In the genomic region with DNA sequence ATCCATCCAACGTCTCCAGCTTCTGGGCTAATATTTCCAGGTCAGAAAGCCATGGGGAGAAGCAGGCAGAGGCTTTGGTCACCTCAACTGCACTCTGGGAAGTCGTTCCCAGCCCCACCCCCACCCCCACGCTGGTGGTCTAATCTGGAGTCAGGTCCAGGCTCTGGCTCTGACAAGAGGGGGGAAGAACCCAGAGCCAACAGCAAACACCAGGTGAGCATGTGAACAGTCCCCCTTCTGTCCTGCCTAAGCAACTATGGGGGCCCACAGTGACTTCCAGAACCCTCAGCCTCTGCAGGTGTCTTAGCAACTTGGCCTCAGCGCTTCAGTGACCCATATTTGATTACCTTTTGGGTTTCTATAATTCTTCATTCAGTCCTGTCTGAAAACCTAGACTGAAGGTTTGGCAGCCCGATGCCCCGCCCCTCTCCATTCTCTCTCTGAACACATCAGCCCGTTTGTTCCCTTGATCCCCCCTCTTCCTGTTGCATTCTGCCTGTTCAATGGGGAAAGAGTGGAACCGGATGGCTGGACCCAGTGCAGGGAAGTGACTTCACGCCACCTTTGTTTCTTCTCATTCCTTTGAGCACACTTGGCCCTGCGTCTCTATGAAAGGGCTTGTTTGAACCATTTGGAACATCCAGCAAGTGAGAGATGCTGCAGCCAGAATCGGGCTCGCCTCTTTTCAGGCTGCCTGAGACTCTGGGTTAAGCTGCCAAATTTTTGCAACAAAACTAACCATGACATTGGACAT, we compare ENCODE assay signal across 13 mouse cellular contexts. TPM values are rescaled to one million over a fixed set of nuclear protein-coding genes. Genes with fewer than 3 reads are reported as not detected.
DNase-seq lines count a peak whose midpoint lies in the region; ATAC-seq and TF ChIP-seq lines count a peak whose summit lies in the region.
"Had no signal": no experiment of that assay in that cellular context is flagged by ENCODE, and none has a peak within 500 bp of the region (broad histone marks: within the 10 kb centered on the region; RNA-seq: fewer than 3 reads in every experiment).

No protein-coding gene starts in this region.

- peak overlapping the region; percentile 54 for H3K27ac ChIP-seq in neural tube, embryonic 15.5 days (replicated peaks)
- H3K27ac ChIP-seq: limb, embryonic 12.5 days; midbrain, embryonic 12.5 days had no signal

- H3K9me3 ChIP-seq in neural tube, embryonic 15.5 days (replicated peaks), result no peaks in the 10 kb centered on the region
- H3K9me3 ChIP-seq: limb, embryonic 12.5 days; midbrain, embryonic 12.5 days had no signal

- no peaks in the 10 kb centered on the region for H3K36me3 ChIP-seq in neural tube, embryonic 15.5 days
- H3K36me3 ChIP-seq: limb, embryonic 12.5 days; midbrain, embryonic 12.5 days had no signal

- H3K4me1 ChIP-seq in neural tube, embryonic 15.5 days, result no peaks in the 10 kb centered on the region

- TF ChIP-seq POLR2A in brain, embryonic 14.5 days (IDR thresholded peaks at IDR 0.05; ENCODE audit: borderline replicate concordance, extremely low read depth, insufficient read depth, insufficient read length, poor library complexity, severe bottlenecking), result no peak

- WGBS in neural tube, embryonic 15.5 days, result 32% methylated on average over 12 of the region's 12 CpGs

- no peak overlapping the region for H3K9ac ChIP-seq in neural tube, embryonic 15.5 days (replicated peaks)
- H3K9ac ChIP-seq: limb, embryonic 12.5 days; lung, embryonic 14.5 days; midbrain, embryonic 12.5 days had no signal

- no peak overlapping the region for H3K4me3 ChIP-seq in neural tube, embryonic 15.5 days (replicated peaks)
- H3K4me3 ChIP-seq: limb, embryonic 12.5 days; midbrain, embryonic 12.5 days had no signal

- TF ChIP-seq CTCF in brain, embryonic 14.5 days (IDR thresholded peaks at IDR 0.05; ENCODE audit: borderline replicate concordance, extremely low read depth, insufficient read depth, insufficient read length), result no peak

- peaks cover 95% of the 10 kb centered on the region for H3K27me3 ChIP-seq in neural tube, embryonic 15.5 days (replicated peaks)

- no peak overlapping the region for H3K4me2 ChIP-seq in neural tube, embryonic 15.5 days
- H3K4me2 ChIP-seq: limb, embryonic 12.5 days; lung, embryonic 14.5 days; midbrain, embryonic 12.5 days had no signal

- DNase-seq in layer of hippocampus, adult 11-12 months (ENCODE audit: low spot score), result peak; percentile 30
- DNase-seq in layer of hippocampus, adult 9-10 months (ENCODE audit: low spot score), result no peak
- peak; percentile 77 for DNase-seq in brain, embryonic 14.5 days (ENCODE audit: low read depth)
- DNase-seq in frontal cortex, postnatal 36 days (ENCODE audit: low spot score in 2 of 2), result peak; percentile 16 to 46
- no peak for DNase-seq in ovary, postnatal 36 days (ENCODE audit: low spot score)
- DNase-seq in embryo, embryonic 11 days, result no peak
- DNase-seq: heart, postnatal 14 days; lung, embryonic 14.5 days had no signal

- ATAC-seq in neural tube, embryonic 15.5 days (ENCODE audit: low FRiP score), result peak; percentile 85

RNA-seq across cellular contexts. Expression of a gene that starts 6.9 kb away (rescaled TPM):
- 47.7 and 61.3 TPM in 2 replicates for polyA plus RNA-seq in brain, embryonic 14.5 days (2012; rRNA removed)
- 77.3 and 86.7 TPM in 2 replicates for polyA plus RNA-seq in neural tube, embryonic 15.5 days (2015; fragmentation: Nextera tagmentation; extraction: Ambion mirVana)
- polyA plus RNA-seq: kidney, embryonic 14.5 days had no signal

RNA-seq across cellular contexts. Expression of a gene that starts 37.4 kb away (rescaled TPM):
- 25.1 and 26.7 TPM in 2 replicates for polyA plus RNA-seq in brain, embryonic 14.5 days (2012; rRNA removed)
- polyA plus RNA-seq in neural tube, embryonic 15.5 days (2015; fragmentation: Nextera tagmentation; extraction: Ambion mirVana), result 8.5 and 9.9 TPM in 2 replicates
- polyA plus RNA-seq: gonadal fat pad, adult 2 months; kidney, embryonic 14.5 days; limb, embryonic 12.5 days; lung, embryonic 14.5 days had no signal

Comparison
In these comparisons a context has a peak if more than half of its experiments do, and no peak if none do; other contexts are left out.
1. DNase-seq: peak in layer of hippocampus, adult 11-12 months (single experiment), brain, embryonic 14.5 days (single experiment) and frontal cortex, postnatal 36 days (2 of 2); none in layer of hippocampus, adult 9-10 months (single experiment), ovary, postnatal 36 days (single experiment) and embryo, embryonic 11 days (single experiment).